Mouse (Mus musculus): ENCODE data around the gene Vav2.

- TF ChIP-seq POLR2A (IDR thresholded peaks at IDR 0.05; ENCODE audit: borderline replicate concordance, control insufficient read depth, low read depth, low read length) = no peak
- TF ChIP-seq CTCF (IDR thresholded peaks at IDR 0.05; ENCODE audit: control insufficient read depth, insufficient read depth, low read length) = no peak
Measured at GRCm38 (mm10) chr2:27473911-27474310, 47.1 kb upstream of the Vav2 start.

Data from bone marrow, adult 2 months (tissue).